Mouse (Mus musculus) forebrain, embryonic 14.5 days (tissue): ENCODE measurements around the gene Prg3. TPM values are rescaled to one million over a fixed set of nuclear protein-coding genes. Genes with fewer than 3 reads are reported as not detected.

Source experiments
- ATAC-seq: fragments of 200-750 bp; cut with Nextera tagmentation; 2 replicates; pipeline ENCODE4 v1.8.0; 2017; ENCODE audit warnings: mild to moderate bottlenecking, moderate library complexity
- DNase-seq: peaks from one replicate; pipeline ENCODE4 v3.0.0-alpha.2; 2015; ENCODE audit warnings: low spot score
- H3K27ac ChIP-seq: fragments of 300-500 bp; sonication (generic); 2 replicates; pipeline ENCODE4 v1.5.1; 2014; ENCODE audit warnings: low read depth, mild to moderate bottlenecking, control low read depth, low read length, moderate library complexity
- H3K27me3 ChIP-seq: fragments of 300-500 bp; sonication (generic); replicated peaks from 2 replicates; pipeline ENCODE4 v1.6.1; 2014; ENCODE audit warnings: low read length, control low read depth, mixed read lengths; ENCODE audit not compliant: control insufficient read depth, insufficient read depth
- H3K36me3 ChIP-seq: fragments of 300-500 bp; sonication (generic); 2 replicates; pipeline ENCODE4 v1.6.1; 2014; ENCODE audit warnings: low read length, control low read depth; ENCODE audit not compliant: control insufficient read depth, insufficient read depth
- H3K4me1 ChIP-seq: fragments of 300-500 bp; sonication (generic); 2 replicates; pipeline ENCODE4 v1.6.1; 2014; ENCODE audit warnings: antibody characterized with exemption, low read length, control low read depth; ENCODE audit not compliant: control insufficient read depth, insufficient read depth
- H3K4me2 ChIP-seq: fragments of 300-500 bp; sonication (generic); 2 replicates; pipeline ENCODE4 v1.6.1; 2014; ENCODE audit warnings: mild to moderate bottlenecking, control low read depth, low read length
- H3K4me3 ChIP-seq: fragments of 300-500 bp; sonication (generic); 2 replicates; pipeline ENCODE4 v1.5.1; 2014; ENCODE audit warnings: low read depth, low read length, control low read depth
- H3K9ac ChIP-seq: fragments of 300-500 bp; sonication (generic); 2 replicates; pipeline ENCODE4 v1.6.1; 2014; ENCODE audit warnings: mild to moderate bottlenecking, low read length, control low read depth, moderate library complexity
- H3K9me3 ChIP-seq: fragments of 300-500 bp; sonication (generic); replicated peaks from 2 replicates; pipeline ENCODE4 v1.6.1; 2016; ENCODE audit warnings: low read length, control low read depth, mixed read lengths; ENCODE audit not compliant: control insufficient read depth
- WGBS: fragments of 180-500 bp; shearing (Covaris S2); extraction: QIAGEN DNeasy Blood & Tissue Kit; methylation state at CpG from one replicate; pipeline ENCODE4 v1.1.7; 2014; 5-methylcytosine and 5-hydroxymethylcytosine counted together
- polyA plus RNA-seq: library from polyadenylated mRNA; unstranded; fragments of >200 nt; fragmentation: Nextera tagmentation; extraction: Ambion mirVana; gene quantifications from 2 replicates; pipeline ENCODE4 v1.2.1, GENCODE M21; 2014

Prg3 gene
- not detected in 2 replicates for polyA plus RNA-seq

DNA sequence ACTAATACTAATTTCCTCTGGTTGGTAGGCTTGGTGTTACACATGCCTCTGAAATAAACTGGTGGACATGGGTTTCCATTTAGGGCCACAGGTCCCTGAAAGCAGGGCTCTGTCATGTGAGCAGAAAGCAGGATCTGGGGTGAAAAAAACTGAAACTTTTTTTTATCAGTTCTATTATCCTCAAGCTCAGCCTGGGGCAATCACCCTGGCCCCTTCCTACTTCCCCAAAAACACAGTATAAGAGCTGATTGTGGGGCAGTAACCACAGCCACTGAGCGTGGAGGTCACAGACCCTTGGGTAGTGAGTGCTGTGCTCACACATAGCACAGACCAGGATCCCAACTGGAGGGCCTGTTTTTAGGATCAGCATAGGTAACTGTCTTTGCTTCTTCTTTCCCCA lies at the start of gene Prg3:
Gene Prg3, plus strand, starts transcription at position 286 of the 400 bp plus-strand sequence.
- no peak within 1 kb of the TSS for H3K27ac ChIP-seq
- no peak within 1 kb of the TSS for H3K4me2 ChIP-seq
- H3K4me1 ChIP-seq: no peaks in the 10 kb centered on the region
- no peaks in the 10 kb centered on the region for H3K27me3 ChIP-seq
- no peak within 1 kb of the TSS for H3K4me3 ChIP-seq
- no peak for ATAC-seq
- H3K9me3 ChIP-seq: no peaks in the 10 kb centered on the region
- H3K9ac ChIP-seq: no peak within 1 kb of the TSS
- no peak for DNase-seq
- WGBS: 93% methylated on average over 1 of the region's 1 CpGs
- H3K36me3 ChIP-seq: no peaks in the 10 kb centered on the region

DNA sequence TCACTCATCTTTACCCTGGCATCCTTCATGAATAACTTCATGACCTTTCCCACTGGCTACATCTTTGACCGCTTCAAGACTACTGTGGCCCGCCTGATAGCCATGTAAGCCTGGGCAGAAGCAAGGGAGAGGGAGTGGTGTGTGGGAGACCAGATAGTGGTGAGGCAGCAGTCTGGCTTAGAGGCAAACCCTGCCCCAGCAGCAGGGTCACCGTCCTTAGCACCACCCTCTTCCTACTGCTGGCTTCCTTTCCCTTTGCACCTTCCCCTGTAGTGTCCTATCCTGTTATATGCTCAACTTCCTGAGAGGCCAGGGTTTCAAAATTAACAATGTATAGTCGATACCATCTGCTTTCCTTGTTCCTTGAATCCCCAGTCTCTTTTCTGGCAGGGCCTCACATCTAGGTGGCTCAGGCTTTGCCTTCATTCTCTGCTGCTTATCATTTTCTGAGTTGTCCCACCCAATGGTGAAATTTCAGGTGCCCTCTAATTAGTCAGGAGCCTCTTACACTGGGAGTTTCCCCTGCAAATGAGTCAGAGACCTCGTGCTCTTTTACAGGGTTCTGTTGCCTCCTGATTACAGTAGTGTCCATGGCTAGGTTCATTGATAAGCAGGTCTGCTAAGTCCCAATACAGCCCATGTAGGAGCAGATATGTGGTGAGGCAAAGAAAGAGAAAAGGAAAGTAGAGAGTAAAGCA lies 49.6 kb upstream of the Prg3 start:
- no peak for ATAC-seq
- H3K27ac ChIP-seq: no peak overlapping the region
- DNase-seq: no peak

DNA sequence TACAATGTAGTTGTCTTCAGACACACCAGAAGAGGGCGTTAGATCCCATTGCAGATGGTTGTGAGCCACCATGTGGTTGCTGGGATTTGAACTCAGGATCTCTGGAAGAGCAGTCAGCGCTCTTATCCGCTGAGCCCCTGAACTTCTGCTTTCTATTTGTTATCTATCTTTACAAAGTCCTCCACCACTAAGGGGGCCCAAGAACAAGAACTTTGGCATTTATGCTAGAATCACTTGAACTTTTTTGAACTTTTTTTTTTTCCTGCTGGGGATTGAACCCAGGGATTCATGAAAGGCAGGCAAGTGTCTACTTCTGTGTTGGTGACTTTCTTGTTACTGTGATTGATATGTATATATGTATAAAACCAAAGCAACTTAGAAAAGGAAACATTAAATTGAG lies 48.7 kb upstream of the Prg3 start:
- no peak for DNase-seq
- Histone ChIP-seq H3K9me3 (no peaks in the 10 kb centered on the region), H3K27ac (no peak overlapping the region), H3K27me3 (no peaks in the 10 kb centered on the region), H3K36me3 (no peaks in the 10 kb centered on the region), H3K4me3 (no peak overlapping the region), H3K4me1 (0 out of 2 replicates have a peak, but pooled peaks cover 2% of the 10 kb centered on the region), H3K9ac (no peak overlapping the region), H3K4me2 (no peak overlapping the region)
- WGBS: 94% methylated on average over 3 of the region's 3 CpGs
- ATAC-seq: no peak

More for the DNA sequence above, 49.6 kb upstream of the Prg3 start:
- 0 out of 2 replicates have a peak, but pooled peaks cover 2% of the 10 kb centered on the region for H3K4me1 ChIP-seq
- H3K27me3 ChIP-seq: no peaks in the 10 kb centered on the region
- no peak overlapping the region for H3K4me2 ChIP-seq
- H3K4me3 ChIP-seq: no peak overlapping the region
- H3K36me3 ChIP-seq: no peaks in the 10 kb centered on the region
- H3K9ac ChIP-seq: no peak overlapping the region
- no peaks in the 10 kb centered on the region for H3K9me3 ChIP-seq
- 89% methylated on average over 5 of the region's 5 CpGs for WGBS

DNA sequence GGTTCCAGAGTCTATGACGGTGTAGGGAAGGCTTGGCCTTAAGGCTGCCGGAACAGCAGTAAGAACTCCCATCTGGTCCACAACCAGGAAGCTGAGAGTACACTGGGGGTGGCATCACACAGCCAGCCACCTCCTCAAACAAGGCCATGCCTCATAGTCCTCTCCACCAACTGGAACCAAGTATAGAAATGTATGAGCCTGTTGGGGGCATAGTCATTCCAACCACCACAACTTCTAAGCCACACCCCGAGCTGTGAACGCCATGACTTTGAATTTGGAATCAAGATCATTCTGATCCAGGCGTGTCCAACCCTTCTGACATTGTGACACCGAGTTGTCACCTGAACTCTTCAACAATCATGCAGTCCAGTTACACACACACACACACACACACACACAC lies 48.3 kb upstream of the Prg3 start:
- Histone ChIP-seq H3K36me3 (no peaks in the 10 kb centered on the region), H3K4me3 (no peak overlapping the region), H3K4me2 (no peak overlapping the region), H3K4me1 (0 out of 2 replicates have a peak, but pooled peaks cover 2% of the 10 kb centered on the region), H3K9me3 (no peaks in the 10 kb centered on the region), H3K27me3 (no peaks in the 10 kb centered on the region), H3K27ac (no peak overlapping the region), H3K9ac (no peak overlapping the region)
- no peak for DNase-seq
- WGBS: 95% methylated on average over 6 of the region's 6 CpGs
- ATAC-seq: no peak

DNA sequence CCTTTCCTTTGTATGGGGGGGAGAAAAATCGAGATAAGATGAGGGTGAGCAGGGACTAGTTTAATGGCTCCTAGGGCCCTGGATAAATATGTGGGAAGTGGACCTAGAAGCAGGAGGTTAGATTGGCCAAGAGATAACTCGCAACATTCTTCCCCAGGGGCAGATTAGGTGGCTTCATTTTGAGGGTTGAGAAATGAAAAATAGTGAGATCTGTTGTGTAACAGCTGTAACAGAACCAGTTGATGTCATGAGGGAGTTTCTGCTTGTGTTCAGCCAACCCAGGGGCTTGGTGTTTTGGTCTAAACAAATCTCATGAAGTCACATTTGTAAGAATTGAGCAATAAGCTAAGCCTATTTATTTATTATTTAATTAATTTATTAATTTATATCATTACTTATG lies 46.7 kb upstream of the Prg3 start:
- Histone ChIP-seq H3K27ac (no peak overlapping the region), H3K36me3 (no peaks in the 10 kb centered on the region), H3K4me2 (no peak overlapping the region), H3K9me3 (no peaks in the 10 kb centered on the region), H3K9ac (no peak overlapping the region), H3K27me3 (no peaks in the 10 kb centered on the region), H3K4me1 (0 out of 2 replicates have a peak, but pooled peaks cover 2% of the 10 kb centered on the region), H3K4me3 (no peak overlapping the region)
- DNase-seq (no peak), ATAC-seq (no peak)
- WGBS: 89% methylated on average over 2 of the region's 2 CpGs

DNA sequence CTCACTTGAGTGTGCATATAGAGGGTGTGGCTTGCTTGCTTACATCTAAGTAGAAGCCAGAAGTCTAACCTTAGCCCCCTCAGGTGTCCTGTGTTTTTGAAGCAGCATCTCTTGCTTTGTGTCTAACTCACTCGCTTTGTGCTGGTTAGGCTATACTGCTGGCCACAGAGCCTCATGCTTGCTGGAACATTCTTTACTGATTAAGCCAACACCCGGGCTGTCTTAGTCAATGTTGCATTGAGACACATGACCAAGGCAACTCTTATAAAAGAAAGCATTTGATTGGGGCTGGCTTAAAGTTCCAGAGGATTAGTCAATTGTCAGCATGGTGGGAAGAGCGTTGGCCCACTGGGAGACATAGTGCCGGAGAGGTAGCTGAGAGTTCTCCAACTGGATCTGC lies 46.2 kb upstream of the Prg3 start:
- H3K27ac ChIP-seq: no peak overlapping the region
- no peak overlapping the region for H3K4me2 ChIP-seq
- H3K4me1 ChIP-seq: 0 out of 2 replicates have a peak, but pooled peaks cover 2% of the 10 kb centered on the region
- no peaks in the 10 kb centered on the region for H3K36me3 ChIP-seq
- no peaks in the 10 kb centered on the region for H3K9me3 ChIP-seq
- DNase-seq (no peak), ATAC-seq (no peak)
- no peaks in the 10 kb centered on the region for H3K27me3 ChIP-seq
- H3K4me3 ChIP-seq: no peak overlapping the region
- WGBS: 83% methylated on average over 4 of the region's 4 CpGs
- H3K9ac ChIP-seq: no peak overlapping the region

DNA sequence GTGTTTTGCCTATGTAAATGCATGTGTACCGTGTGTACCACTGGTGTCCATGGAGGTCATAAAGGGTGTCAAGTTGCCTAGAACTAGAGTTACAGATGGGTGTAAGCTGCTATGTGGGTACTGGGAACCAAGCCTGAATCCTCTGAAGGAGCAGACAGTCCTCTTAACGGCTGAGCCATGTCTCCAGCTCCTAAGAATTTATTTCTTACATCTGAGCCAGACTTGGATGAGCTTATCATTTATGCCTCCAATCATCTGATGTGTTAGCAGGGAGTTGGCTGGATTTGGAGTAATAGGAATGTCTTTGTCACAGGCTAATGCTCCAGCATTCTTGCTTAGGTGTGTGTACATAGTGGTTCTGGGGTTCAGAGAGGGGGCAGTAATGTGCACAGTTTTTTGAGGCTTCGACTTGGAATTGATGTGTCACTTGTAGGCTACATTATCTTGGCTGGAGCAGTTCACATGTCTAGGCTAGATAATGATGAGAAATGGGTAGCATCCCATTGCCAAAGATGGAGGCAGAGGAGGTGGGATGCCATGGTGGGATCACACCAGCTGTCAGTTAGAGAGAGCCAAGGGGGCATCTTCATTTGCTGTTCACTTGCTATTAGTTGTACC lies 40.8 kb upstream of the Prg3 start:
- Histone ChIP-seq H3K9me3 (no peaks in the 10 kb centered on the region), H3K36me3 (no peaks in the 10 kb centered on the region), H3K4me2 (no peak overlapping the region), H3K9ac (no peak overlapping the region), H3K27ac (no peak overlapping the region), H3K4me1 (no peaks in the 10 kb centered on the region), H3K4me3 (no peak overlapping the region), H3K27me3 (no peaks in the 10 kb centered on the region)
- ATAC-seq (peak; percentile 63; the same call in 1 of the 2 replicates), DNase-seq (peak; percentile 54)
- WGBS: 76% methylated on average over 3 of the region's 3 CpGs

DNA sequence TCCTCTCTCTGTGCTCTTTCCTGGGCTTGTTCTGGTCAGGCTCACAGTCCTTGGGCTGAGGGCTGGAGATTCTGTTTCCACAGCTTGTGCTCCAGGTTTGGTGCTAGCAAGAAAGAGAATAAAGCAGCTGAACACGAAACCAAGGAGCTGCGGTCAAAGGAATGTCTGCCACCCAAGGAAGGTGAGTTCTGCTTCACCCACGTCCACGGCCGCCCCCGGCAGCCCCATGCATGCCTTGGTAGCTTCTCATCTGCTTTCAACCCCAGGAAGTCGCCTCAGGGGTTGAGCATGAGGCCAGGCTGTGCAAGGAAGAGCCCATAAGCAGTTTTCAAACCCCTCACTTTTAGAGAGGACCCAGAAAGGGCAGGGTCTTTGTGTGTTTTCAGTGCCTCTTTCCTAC lies 39.8 kb upstream of the Prg3 start:
- Histone ChIP-seq H3K4me3 (no peak overlapping the region), H3K36me3 (no peaks in the 10 kb centered on the region), H3K9ac (no peak overlapping the region), H3K27ac (no peak overlapping the region), H3K27me3 (no peaks in the 10 kb centered on the region), H3K4me2 (no peak overlapping the region), H3K4me1 (no peaks in the 10 kb centered on the region), H3K9me3 (no peaks in the 10 kb centered on the region)
- DNase-seq (no peak), ATAC-seq (no peak)
- 88% methylated on average over 7 of the region's 7 CpGs for WGBS

DNA sequence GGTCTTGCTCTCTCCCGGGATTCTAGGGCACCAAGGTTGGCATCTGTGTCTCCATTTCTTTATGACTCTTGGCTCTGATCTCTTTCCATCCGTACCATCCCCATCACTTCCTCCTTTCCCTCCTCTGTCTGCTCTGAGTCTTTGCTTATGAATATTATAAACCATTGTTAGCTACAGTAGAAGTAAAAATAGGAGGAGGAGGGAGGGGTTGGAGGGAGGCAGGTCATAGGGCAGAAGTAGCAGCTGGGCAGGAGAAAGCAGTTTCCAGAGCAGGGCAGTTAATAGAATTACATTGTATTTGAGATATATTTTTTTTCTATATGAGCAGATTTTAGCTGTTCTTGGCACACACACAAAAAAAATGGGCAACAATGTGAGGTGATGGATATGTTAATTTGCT lies 39.3 kb upstream of the Prg3 start:
- peak; percentile 3 for DNase-seq
- 79% methylated on average over 2 of the region's 2 CpGs for WGBS
- H3K27me3 ChIP-seq: no peaks in the 10 kb centered on the region
- ATAC-seq: no peak
- no peak overlapping the region for H3K27ac ChIP-seq
- no peak overlapping the region for H3K4me3 ChIP-seq
- H3K4me1 ChIP-seq: no peaks in the 10 kb centered on the region
- no peak overlapping the region for H3K4me2 ChIP-seq
- H3K36me3 ChIP-seq: no peaks in the 10 kb centered on the region
- no peak overlapping the region for H3K9ac ChIP-seq
- no peaks in the 10 kb centered on the region for H3K9me3 ChIP-seq
